Mouse (Mus musculus) hindbrain, embryonic 10.5 days (tissue): ENCODE data around the gene 1700028P14Rik. TPM values are rescaled to one million over a fixed set of nuclear protein-coding genes. Genes with fewer than 3 reads are reported as not detected.

Source experiments
- DNase-seq: peaks from one replicate; pipeline ENCODE4 v3.0.0-alpha.2; 2017; ENCODE audit warnings: low spot score
- H3K27ac ChIP-seq: fragments of 300-500 bp; sonication (generic); 2 replicates; pipeline ENCODE4 v1.5.1; 2016; ENCODE audit warnings: mild to moderate bottlenecking, moderate library complexity
- H3K27me3 ChIP-seq: fragments of 300-500 bp; sonication (generic); 2 replicates; pipeline ENCODE4 v1.6.1; 2016; ENCODE audit warnings: mild to moderate bottlenecking; ENCODE audit not compliant: poor library complexity, insufficient read depth, severe bottlenecking
- H3K36me3 ChIP-seq: fragments of 300-500 bp; sonication (generic); 2 replicates; pipeline ENCODE4 v1.6.1; 2016; ENCODE audit warnings: mild to moderate bottlenecking, moderate library complexity
- H3K4me1 ChIP-seq: fragments of 300-500 bp; sonication (generic); replicated peaks from 2 replicates; pipeline ENCODE4 v1.6.1; 2016; ENCODE audit warnings: mild to moderate bottlenecking
- H3K4me3 ChIP-seq: fragments of 300-500 bp; sonication (generic); 2 replicates; pipeline ENCODE4 v1.5.1; 2016; ENCODE audit warnings: mild to moderate bottlenecking, moderate library complexity
- H3K9me3 ChIP-seq: fragments of 300-500 bp; sonication (generic); 2 replicates; pipeline ENCODE4 v1.6.1; 2016; ENCODE audit warnings: mild to moderate bottlenecking, moderate library complexity
- WGBS: fragments of 180-500 bp; shearing (Covaris S2); methylation state at CpG from one replicate; pipeline ENCODE4 v1.1.7; 2016; 5-methylcytosine and 5-hydroxymethylcytosine counted together
- polyA plus RNA-seq: library from polyadenylated mRNA; unstranded; fragments of >200 nt; fragmentation: Nextera tagmentation; extraction: Ambion mirVana; gene quantifications from 2 replicates; pipeline ENCODE4 v1.2.1, GENCODE M21; 2016

1700028P14Rik gene
- polyA plus RNA-seq, 1 experiment from 2014 or later: 2.3 TPM

DNA sequence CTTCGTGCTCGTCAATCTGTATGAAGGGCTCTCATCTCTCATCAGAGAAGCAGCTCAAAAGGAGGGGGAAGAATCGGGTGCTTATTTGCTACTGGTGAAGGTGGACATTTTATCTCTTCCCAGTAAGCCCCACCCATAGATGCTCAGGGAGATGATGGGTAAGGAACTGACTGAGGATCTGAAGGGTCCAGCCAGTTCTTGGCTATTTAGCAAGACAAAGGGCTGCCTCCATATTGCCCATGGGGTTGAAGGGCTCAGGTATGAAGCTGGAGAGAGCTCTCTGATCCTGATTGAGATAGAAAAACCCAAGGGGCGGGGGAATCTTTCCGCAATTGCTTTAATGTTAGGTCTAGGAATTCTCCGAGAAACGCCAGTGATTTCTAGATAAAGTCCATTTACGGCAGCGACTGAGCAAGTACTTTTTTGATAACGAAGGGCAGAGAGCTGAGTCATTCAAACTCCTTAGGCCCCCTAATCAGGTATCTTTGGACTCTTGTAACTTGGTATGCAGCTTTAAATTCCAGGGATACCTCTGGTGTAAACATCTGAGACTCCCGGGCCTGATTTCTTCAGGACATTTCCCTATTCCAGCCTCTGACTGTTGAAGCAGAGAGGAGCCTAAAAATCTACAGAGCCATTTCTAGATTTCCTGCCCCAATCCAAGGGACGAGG, 4.8 kb upstream of the 1700028P14Rik start:
- Histone ChIP-seq H3K4me3 (no peak overlapping the region), H3K36me3 (no peaks in the 10 kb centered on the region), H3K27me3 (no peaks in the 10 kb centered on the region), H3K27ac (no peak overlapping the region), H3K4me1 (no peaks in the 10 kb centered on the region), H3K9me3 (no peaks in the 10 kb centered on the region)
- DNase-seq: no peak
- WGBS: 73% methylated on average over 12 of the region's 12 CpGs

DNA sequence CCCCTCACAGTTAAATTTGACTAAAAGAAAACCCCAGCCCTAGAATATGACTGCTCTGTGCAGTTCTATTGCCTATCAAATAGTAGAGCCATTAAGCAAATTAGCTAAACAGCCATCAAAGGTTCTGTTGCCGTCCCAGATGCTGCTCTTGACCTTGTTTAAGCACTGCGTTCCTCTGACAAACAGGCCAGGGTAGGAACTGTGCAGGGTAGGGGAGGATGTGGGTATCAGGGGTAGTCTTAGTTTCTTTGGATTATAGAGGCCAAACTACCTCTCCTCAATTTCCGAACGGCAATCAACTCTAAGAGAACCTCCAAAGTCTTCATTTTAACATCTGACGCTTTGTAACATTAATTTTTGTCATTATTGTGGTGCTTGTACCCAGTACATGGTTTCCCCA, 542 bp upstream of the 1700028P14Rik start:
- Histone ChIP-seq H3K36me3 (no peaks in the 10 kb centered on the region), H3K4me1 (no peaks in the 10 kb centered on the region), H3K4me3 (no peak overlapping the region), H3K27ac (no peak overlapping the region), H3K27me3 (peaks cover 9% of the 10 kb centered on the region; the same call in 1 of the 2 replicates), H3K9me3 (no peaks in the 10 kb centered on the region)
- DNase-seq: no peak
- WGBS: 91% methylated on average over 5 of the region's 5 CpGs

DNA sequence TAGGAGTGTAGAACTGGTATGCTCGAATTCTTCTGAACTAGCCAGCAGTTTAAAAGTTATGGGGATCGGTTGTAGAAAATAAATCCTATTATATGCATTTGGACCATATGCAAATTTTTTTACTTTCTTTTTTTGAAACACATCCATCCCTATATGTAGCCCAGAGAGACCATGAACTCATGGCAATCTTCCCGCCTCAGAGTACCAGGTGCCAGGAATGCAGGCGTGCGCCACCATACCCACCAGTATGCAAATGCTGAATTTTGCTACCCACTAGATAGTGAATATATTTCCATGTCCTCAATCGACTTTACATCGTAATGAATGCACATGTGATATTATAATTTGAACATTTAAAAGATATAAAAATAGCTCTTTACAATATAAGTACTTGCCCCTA, 5.3 kb downstream of the 1700028P14Rik start:
- H3K4me3 ChIP-seq: no peak overlapping the region
- no peaks in the 10 kb centered on the region for H3K4me1 ChIP-seq
- no peaks in the 10 kb centered on the region for H3K9me3 ChIP-seq
- H3K36me3 ChIP-seq: no peaks in the 10 kb centered on the region
- no peak for DNase-seq
- H3K27me3 ChIP-seq: peaks cover 9% of the 10 kb centered on the region; the same call in 1 of the 2 replicates
- 91% methylated on average over 7 of the region's 7 CpGs for WGBS
- no peak overlapping the region for H3K27ac ChIP-seq

DNA sequence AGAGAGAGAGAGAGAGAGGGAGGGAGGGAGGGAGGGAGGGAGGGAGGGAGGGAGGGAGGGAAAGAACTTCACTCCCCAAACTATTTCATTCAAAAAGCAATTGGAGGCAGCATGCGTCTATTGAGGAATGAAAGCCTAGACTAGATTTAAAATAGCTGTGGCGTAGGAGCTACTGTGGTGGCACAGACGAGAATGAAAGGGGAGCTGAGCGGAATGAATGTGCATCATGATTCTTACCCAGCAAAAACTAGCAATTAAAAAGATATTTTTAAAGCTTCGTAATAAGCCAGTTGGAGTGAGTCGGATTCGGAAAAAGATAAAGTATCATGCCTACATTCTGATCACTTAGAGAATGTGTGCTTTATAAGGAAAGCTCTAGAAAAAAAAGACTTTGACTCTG, 7.3 kb downstream of the 1700028P14Rik start:
- Histone ChIP-seq H3K36me3 (no peaks in the 10 kb centered on the region), H3K27ac (no peak overlapping the region), H3K4me3 (no peak overlapping the region), H3K4me1 (no peaks in the 10 kb centered on the region), H3K27me3 (no peaks in the 10 kb centered on the region), H3K9me3 (no peaks in the 10 kb centered on the region)
- no peak for DNase-seq
- 76% methylated on average over 7 of the region's 7 CpGs for WGBS

DNA sequence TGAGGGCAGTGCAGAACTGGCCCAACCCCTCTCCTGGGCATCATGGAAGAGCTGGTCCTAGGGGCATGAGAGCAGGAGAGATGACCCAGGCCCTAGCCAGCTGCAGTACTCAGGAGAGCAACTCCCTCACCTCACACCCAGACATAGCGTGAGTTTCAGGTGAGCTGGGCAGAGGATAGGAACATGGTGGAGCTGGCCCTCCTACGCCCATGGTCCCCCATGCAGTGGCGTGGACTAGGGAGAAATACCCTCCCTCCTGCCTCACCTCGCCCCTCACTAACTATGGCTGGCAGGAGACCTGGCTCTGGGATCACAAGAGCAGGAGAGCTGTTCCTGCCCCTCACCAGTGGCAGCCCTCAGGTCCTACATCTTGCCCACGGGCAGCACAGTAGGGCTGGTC, 8.8 kb downstream of the 1700028P14Rik start:
- WGBS: 87% methylated on average over 5 of the region's 5 CpGs
- H3K4me1 ChIP-seq: no peaks in the 10 kb centered on the region
- H3K27ac ChIP-seq: no peak overlapping the region
- H3K9me3 ChIP-seq: no peaks in the 10 kb centered on the region
- no peaks in the 10 kb centered on the region for H3K36me3 ChIP-seq
- H3K27me3 ChIP-seq: no peaks in the 10 kb centered on the region
- no peak overlapping the region for H3K4me3 ChIP-seq
- DNase-seq: no peak

DNA sequence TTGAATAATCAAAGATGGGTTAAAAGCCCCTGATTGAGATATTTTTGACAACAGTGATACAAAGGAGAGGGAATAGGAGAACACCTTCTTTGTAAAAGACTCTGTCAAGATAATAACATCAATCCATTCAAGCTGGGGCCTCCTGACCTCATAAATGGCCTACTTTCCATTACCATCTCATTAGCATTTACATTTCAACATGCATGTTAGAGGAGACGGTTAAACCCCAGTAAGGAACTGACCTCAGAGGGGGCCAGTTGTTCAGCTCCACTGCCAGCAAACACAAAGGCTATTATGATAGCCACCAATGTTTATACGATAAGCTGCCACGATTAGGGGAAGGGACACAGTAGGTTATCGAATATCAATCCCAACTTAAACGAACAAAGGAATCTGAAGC, 15.8 kb downstream of the 1700028P14Rik start:
- H3K27me3 ChIP-seq: no peaks in the 10 kb centered on the region
- H3K9me3 ChIP-seq: no peaks in the 10 kb centered on the region
- 0 out of 2 replicates have a peak, but pooled peaks cover 18% of the 10 kb centered on the region for H3K4me1 ChIP-seq
- H3K27ac ChIP-seq: no peak overlapping the region
- H3K36me3 ChIP-seq: no peaks in the 10 kb centered on the region
- 41% methylated on average over 5 of the region's 5 CpGs for WGBS
- H3K4me3 ChIP-seq: no peak overlapping the region
- peak; percentile 9 for DNase-seq

DNA sequence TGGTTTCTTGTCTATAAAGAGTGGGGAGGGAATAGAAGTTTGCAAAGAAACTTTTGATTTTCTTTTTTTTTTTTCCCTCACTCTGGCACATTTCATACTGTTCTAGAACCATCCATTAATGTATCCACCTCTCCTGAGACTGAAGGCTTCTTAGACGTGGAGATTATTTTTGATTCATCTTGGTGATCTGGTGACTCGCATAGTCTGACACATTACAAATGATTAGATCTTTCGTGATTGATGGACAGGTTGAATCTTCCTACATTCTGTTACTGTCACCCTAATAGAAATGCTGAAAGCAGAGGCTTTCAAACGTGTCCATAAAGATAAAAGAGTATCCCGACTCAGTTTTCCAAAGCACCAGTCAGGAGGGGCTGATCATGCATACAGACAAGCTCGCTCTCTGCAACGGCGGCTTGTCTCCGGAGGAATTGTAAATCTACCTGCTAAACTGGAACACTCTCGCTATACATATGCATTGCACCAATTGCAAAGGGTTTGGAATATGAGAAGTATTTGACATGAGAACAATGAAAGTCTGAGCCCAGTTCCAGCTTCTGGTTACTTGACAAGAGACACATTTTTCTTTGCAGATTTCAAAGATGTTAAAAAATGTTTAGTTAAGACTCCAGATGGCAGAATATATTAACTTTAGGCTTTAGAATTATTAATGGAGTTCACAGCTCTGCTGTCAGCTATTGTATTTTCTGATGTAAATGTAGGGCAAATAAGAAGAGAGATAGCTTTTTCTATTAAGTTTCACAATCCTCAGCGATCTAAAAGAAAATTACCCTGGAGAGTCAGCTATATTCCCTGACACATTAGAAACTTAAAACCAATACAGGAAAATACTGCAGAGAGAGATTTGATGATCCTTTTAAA, 20.8 kb downstream of the 1700028P14Rik start:
- WGBS: 77% methylated on average over 11 of the region's 11 CpGs
- no peaks in the 10 kb centered on the region for H3K9me3 ChIP-seq
- 0 out of 2 replicates have a peak, but pooled peaks cover 14% of the 10 kb centered on the region for H3K4me1 ChIP-seq
- no peaks in the 10 kb centered on the region for H3K36me3 ChIP-seq
- no peak overlapping the region for H3K4me3 ChIP-seq
- no peak for DNase-seq
- H3K27ac ChIP-seq: no peak overlapping the region
- H3K27me3 ChIP-seq: no peaks in the 10 kb centered on the region

DNA sequence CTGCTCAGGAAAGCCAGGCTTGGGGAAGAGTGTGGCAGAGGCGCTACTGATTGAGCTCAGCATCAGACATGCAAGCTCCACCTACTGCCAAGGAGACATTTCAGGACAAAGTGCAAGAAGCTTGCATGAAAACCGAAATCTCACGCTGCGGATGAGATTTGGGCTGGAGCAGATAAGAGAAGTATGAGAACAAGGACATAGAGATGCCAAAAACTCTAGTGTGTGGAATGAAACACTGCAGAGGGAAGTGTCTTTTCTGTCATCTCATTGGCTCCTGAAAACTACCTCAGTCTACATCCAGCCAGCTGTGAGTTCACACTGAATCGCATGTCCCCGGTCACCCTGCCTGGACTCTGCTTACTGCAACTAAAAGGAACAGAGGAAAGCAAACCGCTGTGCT, 38.3 kb downstream of the 1700028P14Rik start:
- WGBS: 93% methylated on average over 7 of the region's 7 CpGs
- Histone ChIP-seq H3K4me1 (no peaks in the 10 kb centered on the region), H3K4me3 (no peak overlapping the region), H3K9me3 (no peaks in the 10 kb centered on the region), H3K36me3 (no peaks in the 10 kb centered on the region), H3K27ac (no peak overlapping the region), H3K27me3 (no peaks in the 10 kb centered on the region)
- DNase-seq: no peak

DNA sequence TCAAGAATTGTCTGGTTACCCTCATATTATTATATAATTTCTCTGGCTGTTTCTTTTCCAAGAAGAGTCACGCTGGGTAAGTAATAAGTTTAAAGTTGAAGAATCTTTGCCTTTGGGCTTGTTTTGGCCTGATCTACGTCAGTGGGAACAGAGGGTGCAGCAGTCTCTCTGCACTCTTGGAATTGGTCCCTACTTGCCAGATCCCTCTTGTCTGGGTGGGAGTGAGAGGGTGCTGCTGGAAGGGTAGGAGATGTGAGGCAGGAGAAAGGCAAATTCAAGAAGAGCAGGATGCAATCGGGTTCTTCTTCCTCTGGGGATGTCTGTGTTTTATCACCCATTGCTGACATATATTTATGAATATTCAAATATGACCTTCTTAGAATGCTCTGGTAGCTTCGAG, 42.9 kb downstream of the 1700028P14Rik start:
- no peaks in the 10 kb centered on the region for H3K36me3 ChIP-seq
- DNase-seq: no peak
- no peak overlapping the region for H3K27ac ChIP-seq
- no peaks in the 10 kb centered on the region for H3K9me3 ChIP-seq
- no peak overlapping the region for H3K4me3 ChIP-seq
- WGBS: 83% methylated on average over 4 of the region's 4 CpGs
- no peaks in the 10 kb centered on the region for H3K27me3 ChIP-seq
- no peaks in the 10 kb centered on the region for H3K4me1 ChIP-seq

DNA sequence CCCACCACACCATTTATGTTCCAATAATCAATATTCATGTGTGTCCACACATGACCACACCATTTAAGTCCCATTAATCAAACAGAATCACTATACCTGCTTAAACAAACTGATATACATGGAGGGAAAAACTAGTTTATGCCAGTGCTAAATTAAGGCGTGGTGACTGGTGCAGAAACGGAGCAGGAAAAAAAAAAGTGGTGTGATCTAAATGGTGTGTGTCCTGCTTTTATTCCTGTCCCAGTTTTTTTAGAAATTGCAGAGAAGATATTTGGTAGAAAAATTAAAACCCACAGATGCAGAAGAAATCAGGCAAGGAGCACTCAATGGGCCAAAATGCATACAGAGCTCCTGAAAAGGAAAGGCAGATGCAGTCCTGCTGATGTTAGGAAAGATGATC, 44.7 kb downstream of the 1700028P14Rik start:
- WGBS: 90% methylated on average over 2 of the region's 2 CpGs
- no peaks in the 10 kb centered on the region for H3K36me3 ChIP-seq
- H3K27me3 ChIP-seq: no peaks in the 10 kb centered on the region
- no peaks in the 10 kb centered on the region for H3K4me1 ChIP-seq
- no peaks in the 10 kb centered on the region for H3K9me3 ChIP-seq
- no peak overlapping the region for H3K4me3 ChIP-seq
- DNase-seq: no peak
- H3K27ac ChIP-seq: no peak overlapping the region

DNA sequence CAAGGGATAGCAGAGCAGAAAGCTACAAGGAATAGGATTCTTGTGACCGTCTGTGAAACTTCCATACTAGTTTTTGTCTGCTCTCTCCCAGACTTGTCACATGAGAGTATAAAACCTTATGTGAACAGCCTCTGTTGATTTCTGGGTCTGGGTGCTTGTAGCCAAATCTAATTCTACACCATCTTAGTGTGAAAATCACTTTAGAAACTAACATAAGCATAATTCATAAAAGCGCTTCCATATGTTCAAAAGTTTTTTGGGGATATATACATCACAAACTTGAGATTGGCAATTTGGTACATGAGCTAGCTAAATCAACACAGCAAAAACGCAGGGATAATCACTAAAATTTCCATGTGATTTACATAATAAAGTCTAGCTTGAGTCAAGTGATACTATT, 57.7 kb downstream of the 1700028P14Rik start:
- Histone ChIP-seq H3K27me3 (no peaks in the 10 kb centered on the region), H3K9me3 (no peaks in the 10 kb centered on the region), H3K4me3 (no peak overlapping the region), H3K4me1 (no peaks in the 10 kb centered on the region), H3K36me3 (no peaks in the 10 kb centered on the region), H3K27ac (no peak overlapping the region)
- DNase-seq: no peak
- whole genome bisulfite sequencing: 90% methylated on average over 3 of the region's 3 CpGs

DNA sequence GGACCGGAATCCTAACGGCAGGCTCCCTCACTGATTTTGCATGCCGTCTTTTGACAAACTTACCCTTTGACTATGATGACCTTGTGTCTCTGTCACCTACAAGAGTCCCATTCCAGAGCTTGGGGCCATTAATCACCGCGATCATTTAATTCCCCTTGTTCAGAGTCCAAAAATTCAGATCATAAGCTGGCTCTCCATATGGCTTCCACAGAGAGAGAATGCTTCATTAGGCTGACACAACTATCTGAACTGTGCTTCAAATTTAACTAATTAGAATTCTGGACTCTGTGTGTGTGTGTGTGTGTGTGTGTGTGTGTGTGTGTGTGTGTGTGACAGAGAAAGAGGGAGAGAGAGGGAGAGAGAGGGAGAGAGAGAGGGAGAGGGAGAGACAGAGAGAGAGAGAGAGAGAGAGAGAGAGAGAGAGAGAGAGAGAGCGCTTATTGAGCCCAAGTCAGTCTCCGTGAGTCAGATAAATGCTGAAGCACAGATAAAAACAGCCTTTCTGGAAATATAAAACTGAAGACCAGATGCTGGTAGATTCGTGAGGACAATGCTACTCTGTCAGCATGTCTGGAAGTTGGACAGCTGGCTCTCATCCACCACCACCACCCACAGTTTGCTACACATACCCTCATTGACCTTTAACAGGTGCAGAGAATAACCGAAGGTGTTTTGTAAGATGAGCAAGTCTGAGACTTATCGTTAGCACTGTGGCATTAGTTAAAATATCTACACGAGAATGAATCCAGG, 73.8 kb downstream of the 1700028P14Rik start:
- Histone ChIP-seq H3K27ac (no peak overlapping the region), H3K27me3 (no peaks in the 10 kb centered on the region), H3K4me3 (no peak overlapping the region), H3K4me1 (no peaks in the 10 kb centered on the region), H3K36me3 (no peaks in the 10 kb centered on the region), H3K9me3 (no peaks in the 10 kb centered on the region)
- 84% methylated on average over 11 of the region's 11 CpGs for WGBS
- no peak for DNase-seq

DNA sequence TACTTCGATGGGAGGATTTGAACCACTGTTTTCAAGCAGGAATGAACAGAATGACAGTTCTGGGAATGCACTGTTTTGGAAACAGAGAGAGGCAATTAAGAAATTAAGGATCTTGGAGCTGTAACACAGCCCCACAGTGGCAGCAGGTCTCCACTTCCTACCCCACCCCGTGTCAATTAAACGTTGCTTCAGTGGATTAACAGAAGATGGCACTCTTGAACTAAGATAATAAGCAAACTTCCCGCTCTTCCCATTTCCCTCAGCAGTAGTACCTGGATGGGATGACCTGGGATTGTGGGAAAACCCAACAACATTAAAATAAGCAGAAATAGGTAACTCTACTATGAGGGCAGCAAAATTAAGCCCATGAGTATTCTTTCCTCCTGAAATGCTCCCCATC, 75.9 kb downstream of the 1700028P14Rik start:
- H3K9me3 ChIP-seq: no peaks in the 10 kb centered on the region
- DNase-seq: no peak
- 50% methylated on average over 4 of the region's 4 CpGs for WGBS

More for the DNA sequence above, 75.9 kb downstream of the 1700028P14Rik start:
- no peak overlapping the region for H3K4me3 ChIP-seq
- H3K4me1 ChIP-seq: no peaks in the 10 kb centered on the region
- no peaks in the 10 kb centered on the region for H3K27me3 ChIP-seq
- H3K27ac ChIP-seq: no peak overlapping the region
- H3K36me3 ChIP-seq: no peaks in the 10 kb centered on the region
